In genomic region chr13:83714466-83715307, GRCm38 (mm10) we compare ENCODE assay signal across 8 mouse cellular contexts.
DNase-seq lines count a peak whose midpoint lies in the region; ATAC-seq and TF ChIP-seq lines count a peak whose summit lies in the region.

No protein-coding gene starts in this region.

- no peaks in the 10 kb centered on the region for H3K36me3 ChIP-seq in forebrain, embryonic 16.5 days (ENCODE audit: control insufficient read depth, insufficient read depth)
- no peaks in the 10 kb centered on the region for H3K36me3 ChIP-seq in lung, embryonic 15.5 days
- no peaks in the 10 kb centered on the region for H3K36me3 ChIP-seq in thymus, adult 2 months (ENCODE audit: control insufficient read depth, insufficient read depth, low read length)

- peak overlapping the region; percentile 100 for H3K9ac ChIP-seq in forebrain, embryonic 16.5 days (replicated peaks; ENCODE audit: low read depth, low read length)
- H3K9ac ChIP-seq in lung, embryonic 15.5 days = no peak overlapping the region

- peak; percentile 91 for ATAC-seq in forebrain, embryonic 16.5 days
- ATAC-seq in lung, embryonic 15.5 days (ENCODE audit: borderline replicate concordance, extremely low read depth, low FRiP score, low TSS enrichment) = no peak

- peak; percentile 81 for DNase-seq in ES-CJ7 (ENCODE audit: low read depth, low spot score)
- peak; percentile 97 for DNase-seq in cerebellum, adult 11 months
- peak; percentile 79 to 82 for DNase-seq in heart, postnatal 36 days
- DNase-seq in layer of hippocampus, adult 2 months (ENCODE audit: low spot score in 2 of 2) = peak; percentile 97
- peak; percentile 39 for DNase-seq in ovary, adult 18-20 months (ENCODE audit: low spot score)
- peak; percentile 72 for DNase-seq in thymus, adult 2 months

- H3K4me2 ChIP-seq in forebrain, embryonic 16.5 days (ENCODE audit: low read length) = peak overlapping the region; percentile 86
- H3K4me2 ChIP-seq in lung, embryonic 15.5 days = peak overlapping the region; percentile 37

- no peaks in the 10 kb centered on the region for H3K9me3 ChIP-seq in forebrain, embryonic 16.5 days (ENCODE audit: control insufficient read depth, low read length)
- H3K9me3 ChIP-seq in lung, embryonic 15.5 days = no peaks in the 10 kb centered on the region

- peak; percentile 96 for TF ChIP-seq CTCF in layer of hippocampus, adult 2 months (conservative IDR thresholded peaks at IDR 0.05)
- peak; percentile 87 for TF ChIP-seq CTCF in thymus, adult 2 months (IDR thresholded peaks at IDR 0.05; ENCODE audit: borderline replicate concordance, control insufficient read depth, extremely low read depth, insufficient read depth, low read length, poor library complexity)

- peaks cover 13% of the 10 kb centered on the region for H3K4me1 ChIP-seq in forebrain, embryonic 16.5 days (replicated peaks; ENCODE audit: control insufficient read depth, insufficient read depth, low read length)
- H3K4me1 ChIP-seq in lung, embryonic 15.5 days = peaks cover 4% of the 10 kb centered on the region; the same call in 1 of the 2 replicates
- H3K4me1 ChIP-seq in thymus, adult 2 months (replicated peaks; ENCODE audit: control insufficient read depth, insufficient read depth, low read length) = no peaks in the 10 kb centered on the region

- H3K4me3 ChIP-seq in forebrain, embryonic 16.5 days (replicated peaks; ENCODE audit: low read length) = peak overlapping the region; percentile 69
- H3K4me3 ChIP-seq in layer of hippocampus, adult 2 months = peak overlapping the region; percentile 88
- peak overlapping the region; percentile 2; the same call in 1 of the 2 replicates for H3K4me3 ChIP-seq in lung, embryonic 15.5 days
- H3K4me3 ChIP-seq in thymus, adult 2 months (ENCODE audit: control insufficient read depth, insufficient read depth, low read length) = no peak overlapping the region

- H3K27ac ChIP-seq in forebrain, embryonic 16.5 days (ENCODE audit: low read length) = peak overlapping the region; percentile 100
- H3K27ac ChIP-seq in layer of hippocampus, adult 2 months = peak overlapping the region; percentile 100
- no peak overlapping the region for H3K27ac ChIP-seq in lung, embryonic 15.5 days
- H3K27ac ChIP-seq in thymus, adult 2 months (ENCODE audit: control insufficient read depth, insufficient read depth, low read length) = no peak overlapping the region

- no peaks in the 10 kb centered on the region for H3K27me3 ChIP-seq in forebrain, embryonic 16.5 days (replicated peaks; ENCODE audit: control insufficient read depth, insufficient read depth, low read length)
- H3K27me3 ChIP-seq in lung, embryonic 15.5 days = peaks cover 89% of the 10 kb centered on the region
- H3K27me3 ChIP-seq in thymus, adult 2 months (ENCODE audit: control insufficient read depth, insufficient read depth, low read length) = peaks cover 11% of the 10 kb centered on the region

- TF ChIP-seq POLR2A in thymus, adult 2 months (IDR thresholded peaks at IDR 0.05; ENCODE audit: control insufficient read depth, extremely low read depth, insufficient read depth, low read length, poor library complexity) = no peak

- WGBS in forebrain, embryonic 16.5 days = under 1% methylated on average over 22 of the region's 22 CpGs
- WGBS in lung, embryonic 15.5 days = 3% methylated on average over 22 of the region's 22 CpGs
- 4% methylated on average over 22 of the region's 22 CpGs for WGBS in thymus, adult 2 months

- intact Hi-C loops in heart, postnatal 36 days (cut with DNase I) = loop anchor here (1.0 to 5.0 kb wide), 3 partner anchors 633 to 1448 kb away; no protein-coding TSS in a partner anchor

Comparison
In these comparisons a context has a peak if more than half of its experiments do, and no peak if none do; other contexts are left out.
1. DNase-seq: peak in every context shown above with its lines; median percentile 97 in cerebellum, adult 11 months; 97 in layer of hippocampus, adult 2 months; 81 in ES-CJ7; 80 in heart, postnatal 36 days; 72 in thymus, adult 2 months; 39 in ovary, adult 18-20 months.
2. H3K27ac ChIP-seq: peak in forebrain, embryonic 16.5 days (single experiment) and layer of hippocampus, adult 2 months (single experiment); none in lung, embryonic 15.5 days (single experiment) and thymus, adult 2 months (single experiment).